Mouse (Mus musculus) gastrocnemius, postnatal 10 days (tissue): Measurements from ENCODE around the gene Olfr322. TPM values are rescaled to one million over a fixed set of nuclear protein-coding genes. Genes with fewer than 3 reads are reported as not detected.
"Not testable (repeated sequence)": the region's sequence is repeated elsewhere in the genome, so short reads cannot be mapped to it uniquely, and the experiment has no call there.

Source experiments
- DNase-seq: peaks from one replicate; pipeline ENCODE4 v3.0.0; 2021; ENCODE audit warnings: mixed read lengths
- long read RNA-seq, 2 experiments: library from polyadenylated mRNA; stranded (forward); transcript quantifications; one replicate each; pipeline ENCODE4 v2.0.0; 2021
- total RNA-seq, 2 experiments: library from RNA; stranded (reverse); gene quantifications; 2 replicates each; pipeline ENCODE4 v1.2.3; 2021

The Olfr322 gene
- total RNA-seq = not detected
- long read RNA-seq, experiment 1 = 0 reads
- long read RNA-seq, experiment 2 = 0 reads

DNA sequence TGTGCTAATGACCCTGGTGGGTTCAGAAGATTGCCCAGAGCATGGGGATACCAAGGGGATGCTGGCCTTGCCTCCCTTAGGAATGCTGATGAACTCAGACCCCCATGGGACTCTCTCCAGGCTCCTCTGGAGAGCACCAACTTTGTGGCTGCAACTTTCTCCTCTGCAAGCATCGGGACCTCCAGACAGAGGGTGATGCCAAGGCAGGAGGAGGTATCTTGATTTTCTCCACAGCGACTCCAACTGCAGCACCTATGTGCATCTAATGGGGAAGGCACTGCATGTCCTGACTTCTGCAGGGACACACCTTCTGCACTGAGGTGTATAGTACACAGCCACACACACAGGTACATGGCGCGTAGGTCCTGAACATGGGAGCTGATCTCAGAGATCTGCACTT is at the start of gene Olfr322:
Gene Olfr322, plus strand, starts transcription at position 187 of the 400 bp plus-strand sequence.
- no peak for DNase-seq

DNA sequence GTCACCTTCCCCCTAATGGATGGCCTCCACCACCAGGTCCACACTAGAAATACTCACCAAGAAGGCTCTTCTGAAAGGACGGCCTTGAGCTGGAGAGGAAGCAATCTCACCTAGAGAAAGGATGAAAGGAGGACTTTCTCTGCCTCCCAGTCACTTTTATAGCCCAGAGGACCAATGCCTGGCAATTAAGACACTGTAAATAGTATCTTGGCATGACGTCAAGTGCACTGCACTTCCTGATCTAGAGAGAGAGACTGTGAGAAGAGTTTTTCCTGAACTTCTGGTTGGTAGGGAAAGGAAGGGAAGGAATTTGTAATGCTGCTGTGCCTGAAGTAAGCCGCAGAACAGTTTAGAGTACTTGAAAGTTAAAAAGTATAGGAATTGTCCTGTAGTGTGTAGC is 45.2 kb upstream of the Olfr322 start:
- DNase-seq = no peak

DNA sequence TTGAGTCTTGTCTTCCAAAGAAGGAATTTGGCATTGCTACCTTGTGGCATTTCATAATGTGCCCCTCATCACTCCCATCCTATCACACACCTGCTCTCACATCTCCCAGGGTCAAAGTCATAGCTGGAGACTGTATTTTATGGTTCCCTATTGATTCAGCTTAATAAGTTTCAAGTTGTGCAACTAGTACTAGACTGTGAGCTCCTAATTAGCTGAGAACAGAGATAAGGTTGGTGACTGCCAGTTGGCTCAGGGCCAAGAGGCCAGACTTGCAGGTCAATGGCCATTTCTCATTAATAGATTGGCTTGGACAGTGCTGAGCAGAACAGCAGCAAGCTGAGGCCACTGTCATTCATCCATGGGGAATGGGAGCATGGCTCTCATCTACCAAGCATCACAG is 44.1 kb upstream of the Olfr322 start:
- no peak for DNase-seq

GRCm38 (mm10) chr11:58615975-58616374 is 42.6 kb upstream of the Olfr322 start, which contains the start of gene 2210407C18Rik:
TSS of gene 2210407C18Rik (minus strand) at chr11:58616075.
- DNase-seq = no peak

GRCm38 (mm10) chr11:58618369-58618768 is 40.2 kb upstream of the Olfr322 start:
- DNase-seq = no peak

GRCm38 (mm10) chr11:58618793-58619192 is 39.8 kb upstream of the Olfr322 start:
- no peak for DNase-seq

GRCm38 (mm10) chr11:58626146-58626545 is 32.4 kb upstream of the Olfr322 start:
- DNase-seq = no peak

DNA sequence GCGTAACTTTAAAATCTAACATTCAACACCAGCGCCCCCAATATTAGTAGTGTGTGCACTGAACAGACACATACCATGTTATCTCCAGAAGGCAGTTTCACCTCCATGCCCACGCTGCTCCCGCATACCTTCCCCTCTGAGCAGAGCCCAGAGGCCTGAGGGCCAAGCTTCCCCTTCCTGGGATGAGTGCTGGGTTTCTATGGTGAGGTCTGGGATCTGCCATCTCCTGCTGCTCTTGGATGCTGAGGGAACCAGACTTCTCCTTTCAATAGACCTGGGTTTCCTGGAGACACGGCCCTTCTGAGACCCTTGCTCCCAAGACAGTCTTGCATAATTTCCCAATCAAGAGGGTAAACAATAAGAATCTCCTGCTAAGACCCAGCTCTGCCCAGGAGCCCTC is 28.2 kb upstream of the Olfr322 start, which contains the start of gene Olfr323:
Gene Olfr323, minus strand, starts transcription at position 101 of the 400 bp plus-strand sequence.
- DNase-seq = no peak

DNA sequence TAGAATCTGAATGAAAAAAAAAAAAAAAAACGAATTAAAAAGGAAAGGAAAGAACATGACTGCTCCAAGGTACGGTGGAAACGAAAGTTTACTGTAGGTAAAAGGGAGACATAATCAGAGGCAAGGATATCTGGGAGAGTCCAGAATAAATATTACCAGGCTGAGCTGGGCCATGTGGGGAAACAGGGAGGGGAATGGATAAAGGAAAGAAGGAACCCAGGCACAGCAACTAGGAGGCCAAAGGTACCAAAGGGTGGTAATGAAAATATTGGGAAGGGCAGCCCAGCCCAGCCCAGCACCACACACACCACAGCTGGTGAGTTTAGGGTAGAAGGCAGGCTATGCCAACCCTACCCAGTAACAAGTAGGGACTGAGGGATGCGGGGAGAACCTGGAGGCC is 23.7 kb upstream of the Olfr322 start:
- no peak for DNase-seq

DNA sequence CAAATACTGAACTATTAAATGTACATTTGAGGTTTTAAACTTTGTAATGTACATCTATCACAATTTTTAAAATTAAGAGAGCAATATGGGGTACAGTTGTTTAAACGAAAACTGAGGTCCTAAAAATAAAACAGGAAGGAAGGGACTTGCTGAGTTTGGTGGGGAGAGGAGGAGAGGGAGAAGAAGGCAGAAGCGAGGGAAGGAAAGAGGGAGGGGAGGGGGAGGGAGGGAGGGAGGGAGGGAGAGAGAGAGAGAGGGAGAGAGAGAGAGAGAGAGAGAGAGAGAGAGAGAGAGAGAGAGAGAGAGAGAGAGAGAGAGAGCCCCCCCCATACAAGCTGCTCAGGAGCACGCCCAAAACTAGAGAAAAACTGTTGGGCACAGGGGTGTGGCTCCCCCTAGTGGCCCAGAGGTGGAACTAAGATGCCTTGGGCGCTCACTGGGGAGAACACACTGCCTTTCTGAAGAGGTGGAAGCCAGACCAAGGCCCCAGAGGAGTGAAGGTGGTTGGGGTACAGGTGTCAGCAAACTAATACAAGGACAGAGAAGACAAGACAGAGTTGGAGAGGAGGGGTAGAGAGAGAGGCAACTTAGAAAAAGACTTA is 22.1 kb upstream of the Olfr322 start:
- DNase-seq = peak; percentile 43

DNA sequence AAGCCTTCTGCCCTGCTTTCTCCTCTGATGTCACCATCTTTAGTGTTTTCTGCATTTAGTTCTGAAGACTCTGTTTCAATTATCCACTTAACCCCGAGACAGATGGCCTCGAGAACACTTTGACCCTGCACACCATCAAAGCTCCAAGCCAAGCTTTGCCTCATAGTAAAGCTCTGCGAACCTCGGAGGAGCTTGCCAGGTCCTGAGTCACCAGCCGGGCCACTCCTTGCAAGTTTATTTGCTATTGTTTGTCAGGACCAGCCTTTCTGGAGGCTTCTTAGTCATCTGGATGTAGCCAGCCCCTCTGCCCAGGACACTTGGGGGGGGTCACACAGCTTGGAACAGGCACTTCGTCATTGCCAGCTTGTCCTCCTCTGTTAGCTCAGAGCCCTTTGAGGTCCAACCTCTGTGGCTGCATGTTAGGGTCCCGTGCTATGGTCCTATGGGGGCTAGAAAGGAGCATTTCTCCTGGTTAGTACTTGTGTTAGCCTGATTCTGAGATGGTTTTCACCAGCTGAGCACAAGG is 20.3 kb upstream of the Olfr322 start:
- no peak for DNase-seq

- peak; percentile 24 for DNase-seq
Observed at GRCm38 (mm10) chr11:58640272-58640867, 18.2 kb upstream of the Olfr322 start, which contains the start of gene Trim58. TSS of gene Trim58 (plus strand) at chr11:58640465.

DNA sequence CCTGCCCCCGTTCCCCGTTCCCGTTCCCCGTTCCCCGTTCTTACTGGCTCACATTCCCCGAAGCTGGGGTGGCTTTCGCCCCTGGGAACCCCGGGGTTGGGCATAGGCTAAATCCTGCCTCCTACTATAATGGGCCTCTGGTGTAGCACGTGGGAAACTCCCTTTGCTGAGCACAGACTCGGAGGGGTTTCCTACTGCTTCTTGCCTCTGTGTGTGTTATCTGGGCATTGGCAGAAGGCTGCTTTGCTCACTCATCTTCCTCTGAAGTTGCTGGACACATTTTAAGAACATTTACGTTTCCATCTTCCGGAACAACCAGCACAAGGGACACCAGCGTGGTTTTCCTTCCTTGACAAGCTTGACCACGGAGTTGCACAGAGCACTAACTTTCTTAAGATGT is 17.5 kb upstream of the Olfr322 start:
- no peak for DNase-seq

DNA sequence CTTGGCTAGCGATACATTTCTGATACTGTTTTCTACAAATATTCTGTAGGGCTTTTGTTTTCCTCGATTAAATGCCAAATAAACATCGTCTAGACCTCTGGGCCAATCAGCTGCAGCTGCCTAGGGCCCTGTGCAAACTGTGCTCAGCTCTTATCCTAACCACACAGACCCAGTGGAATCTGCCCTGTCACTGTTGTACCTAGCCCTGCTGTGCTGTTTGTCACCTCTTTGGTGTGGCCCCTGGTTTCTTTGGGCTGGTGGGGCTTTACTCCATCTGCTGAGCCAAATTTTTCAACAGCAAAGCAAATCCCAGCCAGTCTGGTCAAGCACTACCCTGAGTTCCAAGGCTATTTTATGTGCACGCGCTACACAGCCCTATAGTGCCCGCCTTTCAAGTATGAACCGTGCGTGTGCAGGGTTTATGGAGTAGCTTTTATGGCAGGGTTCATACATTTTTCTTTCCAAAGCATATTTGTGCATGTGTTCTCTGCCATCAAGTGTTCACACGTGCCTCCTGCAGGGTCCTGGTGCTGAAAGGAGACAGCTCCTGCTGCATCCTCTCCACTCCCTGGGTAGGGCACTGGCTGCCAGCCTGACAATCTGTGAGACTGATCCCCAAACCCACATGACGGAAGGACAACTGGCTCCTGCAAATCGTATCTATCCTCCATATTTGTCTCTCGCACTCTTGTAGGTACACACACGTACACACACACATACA is 16.8 kb upstream of the Olfr322 start:
- no peak for DNase-seq

DNA sequence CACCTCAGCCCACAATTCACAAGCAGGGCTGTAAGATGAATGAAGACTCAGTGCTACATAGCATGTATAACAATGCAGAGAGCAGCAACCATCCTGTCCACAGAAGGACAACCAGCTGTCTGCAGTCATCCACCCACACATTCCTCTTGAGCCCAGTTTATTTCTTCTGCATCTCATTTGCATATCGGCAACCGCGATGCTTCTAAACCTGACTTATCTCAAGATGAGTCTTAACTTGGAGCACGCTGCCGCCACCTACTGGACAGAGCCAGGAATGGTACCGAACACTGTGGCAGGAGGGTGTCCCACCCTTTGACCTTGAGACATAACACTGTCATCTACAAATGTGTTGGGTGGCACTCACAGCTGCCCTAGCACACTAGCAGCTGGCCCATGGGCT is 15.2 kb upstream of the Olfr322 start:
- peak; percentile 22 for DNase-seq

DNA sequence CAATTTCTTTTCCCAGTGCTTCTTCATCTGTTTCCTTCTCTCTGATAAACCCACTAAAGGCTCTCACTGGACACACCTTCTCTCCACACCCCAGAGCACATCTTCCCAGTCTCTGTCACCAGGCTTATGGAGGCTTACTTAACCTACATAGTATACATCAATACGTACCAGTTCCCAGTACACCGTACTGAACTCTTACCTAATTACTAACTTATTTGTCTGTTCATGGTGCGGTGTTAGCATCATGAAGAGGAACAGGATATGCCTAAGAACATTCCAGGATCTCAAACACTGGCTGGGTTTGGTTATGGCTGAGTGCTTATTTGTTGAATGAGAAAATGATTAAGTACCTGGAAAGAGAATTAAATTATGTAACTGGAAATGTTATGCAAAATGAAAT is 3.4 kb upstream of the Olfr322 start:
- DNase-seq = no peak

GRCm38 (mm10) chr11:58669252-58669651 is 10.7 kb downstream of the Olfr322 start:
- DNase-seq = no peak

GRCm38 (mm10) chr11:58671825-58672224 is 13.2 kb downstream of the Olfr322 start:
- no peak for DNase-seq

- no peak for DNase-seq
Observed at GRCm38 (mm10) chr11:58680799-58681198, 22.2 kb downstream of the Olfr322 start, which contains the start of gene Olfr320. TSS of gene Olfr320 (plus strand) at chr11:58681099.

DNA sequence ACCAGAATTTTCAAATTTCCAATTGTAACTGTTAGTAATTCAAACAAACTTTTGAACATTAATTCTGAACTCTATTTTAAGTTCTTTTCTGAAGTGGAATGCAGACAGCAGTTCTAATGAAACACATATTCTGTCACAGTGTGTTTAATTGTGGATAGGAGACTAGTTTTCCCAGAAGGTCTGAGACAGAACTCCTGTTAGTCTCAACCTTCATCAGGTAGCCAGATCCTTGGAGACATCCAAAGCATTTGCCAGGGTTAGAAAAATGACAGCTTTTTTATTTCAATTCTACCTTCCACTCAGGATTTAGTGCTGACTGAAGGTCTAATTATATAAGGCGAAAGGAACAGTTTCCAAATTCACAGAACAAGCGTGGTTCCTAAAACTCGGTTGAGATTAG is 40.3 kb downstream of the Olfr322 start, which contains the start of gene Olfr319:
Gene Olfr319, plus strand, starts transcription at position 301 of the 400 bp plus-strand sequence.
- no peak for DNase-seq

DNA sequence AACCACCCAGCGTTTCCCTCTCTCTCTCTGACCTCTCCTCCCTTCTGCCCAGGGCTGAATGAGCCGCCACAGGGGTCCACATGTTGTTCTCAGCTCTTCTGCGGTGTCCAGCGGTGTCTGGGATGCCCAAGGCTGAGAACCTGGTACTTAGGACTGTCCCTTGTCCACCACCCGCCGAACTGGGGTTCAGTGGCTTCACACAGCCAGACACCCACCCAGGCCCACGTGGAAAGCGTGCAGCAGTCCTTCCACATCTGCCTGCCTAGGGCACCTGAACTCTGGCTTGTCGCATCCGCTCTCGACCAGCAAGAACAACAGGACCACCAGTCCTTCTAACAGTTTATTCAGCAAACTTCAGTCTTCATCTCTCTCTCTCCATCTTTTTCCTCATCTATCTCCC is 50.5 kb downstream of the Olfr322 start:
- no peak for DNase-seq

DNA sequence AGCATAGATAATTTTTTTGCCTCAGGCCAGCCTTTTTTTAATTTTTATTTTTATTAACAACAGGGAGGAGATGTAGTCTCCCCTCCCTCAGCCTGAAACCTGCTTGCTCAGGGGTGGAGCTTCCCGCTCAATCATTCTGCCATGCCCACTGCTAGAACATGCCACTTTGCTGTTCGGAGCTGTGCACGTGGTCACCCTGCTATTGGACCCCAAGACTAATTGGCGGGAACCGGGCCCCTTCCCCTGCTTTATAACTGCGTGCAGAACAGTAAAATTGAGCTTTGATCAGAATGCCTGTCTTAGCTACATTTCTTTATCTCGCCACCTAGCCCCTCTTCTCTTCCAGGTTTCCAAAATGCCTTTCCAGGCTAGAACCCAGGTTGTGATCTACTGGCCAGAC is 59.1 kb downstream of the Olfr322 start:
- not testable (repeated sequence) for DNase-seq
